Mouse (Mus musculus) thymus, postnatal 36 days (tissue): ENCODE data around the gene Gtpbp8.
A peak's percentile ranks its signal among the peaks of the same experiment; 100 is the strongest.

Experiments used
- DNase-seq, 2 experiments: peaks; one replicate each; pipeline ENCODE4 v3.0.0; 2022; ENCODE audit warnings: mixed read lengths in 2 of 2

Gene Gtpbp8

DNA sequence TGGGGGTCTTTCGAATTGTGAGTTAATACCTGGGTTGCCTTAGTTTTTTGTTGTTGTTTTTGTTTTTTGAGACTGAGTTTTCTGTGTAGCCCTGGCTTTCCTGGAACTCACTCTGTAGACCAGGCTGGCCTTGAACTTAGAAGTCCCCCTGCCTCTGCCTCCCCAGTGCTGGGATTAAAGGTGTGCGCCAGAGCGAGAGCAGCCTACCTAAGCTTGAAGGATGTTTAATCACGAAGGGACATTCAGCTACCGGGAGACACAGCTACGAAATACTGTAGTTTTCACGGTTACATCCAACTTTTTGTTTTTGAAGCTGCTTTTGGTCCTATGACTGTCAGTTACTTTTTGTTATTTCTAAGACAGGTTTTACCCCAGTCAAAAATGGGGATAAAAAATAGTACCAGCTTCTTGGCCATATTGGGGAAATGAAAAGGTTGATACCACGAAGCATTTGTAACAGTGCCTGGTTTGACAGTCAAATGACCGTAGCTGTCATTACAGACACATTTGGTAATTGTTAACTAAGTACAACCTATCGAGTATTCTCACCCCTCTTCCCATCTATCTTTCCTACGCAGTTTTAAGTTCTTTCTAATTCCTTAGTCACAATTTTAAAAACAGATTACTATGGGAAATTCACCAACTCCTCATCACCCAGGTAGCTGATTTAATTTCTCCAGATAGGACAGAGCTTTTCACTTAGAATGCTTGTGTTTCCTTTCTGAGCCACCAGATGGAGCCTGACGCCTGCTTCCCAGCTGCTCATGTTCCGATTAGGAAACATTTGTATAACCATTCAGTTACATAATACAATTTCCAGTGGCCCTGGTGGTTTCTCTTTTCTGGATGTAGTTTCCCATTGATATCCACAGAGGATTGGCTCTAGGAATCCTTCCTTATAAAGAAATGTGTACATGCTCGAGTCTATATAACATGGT lies 20.6 kb downstream of the Gtpbp8 start:
- DNase-seq, result peak; percentile 37 to 43

DNA sequence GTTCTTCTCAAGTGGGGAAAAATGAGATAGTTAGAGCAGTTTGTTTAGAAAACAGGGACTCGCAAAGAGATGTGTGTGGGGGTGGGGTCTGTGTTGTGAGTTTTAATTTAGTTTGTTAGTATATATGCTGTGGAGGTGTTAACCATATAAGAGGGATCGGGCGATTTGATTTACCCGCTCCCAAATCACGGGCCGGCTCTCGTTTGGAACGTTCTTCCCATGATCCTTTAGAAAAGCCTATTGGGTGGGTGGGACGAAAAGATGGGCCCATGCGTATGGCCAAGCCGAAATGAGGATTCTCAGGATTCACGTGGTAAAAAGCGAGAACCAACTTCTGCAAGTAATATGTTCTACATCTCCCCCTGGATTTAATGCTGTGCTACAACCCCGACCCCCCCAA lies 21.3 kb downstream of the Gtpbp8 start:
- no peak for DNase-seq

DNA sequence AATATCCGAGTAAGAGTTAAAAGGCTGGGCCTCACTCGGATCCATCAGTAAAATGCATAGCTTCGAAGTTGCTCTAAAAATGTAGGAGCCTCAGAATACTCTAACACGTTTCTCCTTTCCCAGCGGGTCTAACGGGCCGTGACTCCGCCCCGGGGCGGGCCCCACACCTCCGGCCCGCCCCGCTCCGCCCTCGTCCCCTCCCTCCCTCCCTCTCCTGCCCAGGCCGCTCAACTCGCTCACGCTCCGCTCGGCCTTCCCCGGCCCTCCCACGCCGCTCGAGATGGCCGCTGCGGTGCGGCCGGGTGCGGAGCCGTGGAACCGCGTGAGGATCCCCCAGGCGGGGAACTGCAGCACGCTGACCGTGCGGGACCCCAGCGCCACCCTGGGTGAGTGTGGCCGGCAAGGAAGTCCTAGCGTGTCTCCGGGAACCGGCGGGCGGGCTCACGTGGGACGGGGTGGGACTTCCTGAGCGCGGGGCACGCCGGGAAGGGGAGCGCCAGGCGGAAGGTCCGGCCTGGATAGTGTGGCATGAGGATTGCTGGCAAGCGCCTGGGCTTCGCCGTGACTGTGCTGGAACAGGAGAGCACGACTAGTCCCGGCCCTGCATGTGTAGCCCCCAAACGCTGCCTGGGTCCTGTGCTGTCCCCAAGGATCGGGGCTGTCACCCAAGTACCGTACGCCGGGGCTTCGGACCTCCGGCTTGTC lies 21.9 kb downstream of the Gtpbp8 start, which contains the start of gene Nepro:
Gene Nepro (plus strand): TSS at position 219 of the 705 bp plus-strand sequence.
- peak; percentile 91 to 92 for DNase-seq

DNA sequence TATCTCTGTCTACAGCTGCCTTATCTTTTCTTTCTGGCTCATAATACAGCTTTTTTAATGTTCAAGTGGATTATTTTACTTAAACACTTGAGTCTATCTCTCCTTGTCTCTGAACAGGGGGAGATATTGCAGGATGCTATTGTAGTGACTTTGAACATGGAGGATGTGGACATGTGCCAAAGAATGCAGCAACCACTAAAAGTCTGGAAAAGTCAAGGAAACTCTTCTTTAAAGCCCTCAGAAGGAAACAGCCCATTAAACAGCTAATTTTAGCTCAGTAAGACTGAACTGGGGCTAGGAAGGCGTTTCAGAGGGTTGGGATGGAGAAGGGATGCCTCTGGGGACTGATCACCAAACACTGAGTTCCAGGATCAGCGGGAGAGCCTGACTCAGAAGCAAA lies 23.5 kb downstream of the Gtpbp8 start:
- DNase-seq, result no peak

DNA sequence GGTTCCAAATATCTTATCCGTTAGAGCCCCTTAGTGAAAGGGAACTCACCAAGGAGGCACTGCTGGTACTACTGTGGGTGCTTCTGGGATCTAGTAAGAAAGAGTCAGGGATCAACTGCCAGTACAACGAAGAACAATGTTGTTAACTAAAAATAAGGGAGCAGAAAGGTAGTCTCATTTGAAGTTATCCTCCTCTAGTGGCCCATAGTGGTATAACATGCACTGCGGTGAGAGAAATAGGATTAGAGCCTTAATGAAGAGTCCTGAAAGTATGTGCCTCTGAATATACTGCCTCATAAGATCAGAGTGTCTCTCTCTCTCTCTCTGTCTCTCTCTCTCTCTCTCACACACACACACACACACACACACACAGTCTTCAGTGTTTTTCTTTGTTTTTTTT lies 25.6 kb downstream of the Gtpbp8 start:
- no peak for DNase-seq

DNA sequence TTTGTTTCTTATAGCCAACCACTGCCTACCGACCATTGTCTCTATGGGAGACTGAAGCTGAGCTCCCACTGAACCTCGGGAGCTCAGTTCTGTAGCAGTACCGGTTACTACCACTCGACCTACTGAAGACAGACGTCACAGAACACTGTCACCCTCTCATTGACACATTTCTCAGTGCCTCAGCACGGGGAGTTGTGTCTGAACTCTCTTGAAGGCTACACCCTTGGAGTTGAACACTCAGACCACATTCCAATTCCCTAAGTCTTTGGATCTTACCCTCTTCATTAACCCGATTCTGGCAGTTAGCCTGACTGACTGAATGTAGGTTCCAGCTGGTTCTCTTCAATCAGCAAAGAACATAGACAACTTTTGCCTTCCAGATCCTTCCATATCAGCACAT lies 26.8 kb downstream of the Gtpbp8 start:
- no peak for DNase-seq

DNA sequence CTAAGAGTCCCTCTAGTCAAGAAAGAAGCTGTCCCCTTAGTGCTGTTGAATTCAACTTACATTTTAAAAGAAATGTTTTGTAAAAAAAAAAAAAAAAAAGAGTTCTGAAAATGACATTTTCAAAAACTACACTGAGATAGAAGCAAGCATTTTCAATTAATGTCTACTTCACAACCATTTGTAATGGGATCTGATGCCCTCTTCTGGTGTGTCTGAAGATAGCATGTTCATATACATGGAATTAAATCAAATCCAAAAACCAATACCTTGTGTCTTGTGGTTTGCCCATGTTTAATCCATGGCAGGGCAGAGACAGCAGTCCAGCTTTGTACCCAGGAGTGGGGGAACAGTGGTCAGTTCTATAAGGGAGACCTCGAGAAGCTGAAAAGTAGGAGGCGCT lies 28.3 kb downstream of the Gtpbp8 start:
- no peak for DNase-seq

DNA sequence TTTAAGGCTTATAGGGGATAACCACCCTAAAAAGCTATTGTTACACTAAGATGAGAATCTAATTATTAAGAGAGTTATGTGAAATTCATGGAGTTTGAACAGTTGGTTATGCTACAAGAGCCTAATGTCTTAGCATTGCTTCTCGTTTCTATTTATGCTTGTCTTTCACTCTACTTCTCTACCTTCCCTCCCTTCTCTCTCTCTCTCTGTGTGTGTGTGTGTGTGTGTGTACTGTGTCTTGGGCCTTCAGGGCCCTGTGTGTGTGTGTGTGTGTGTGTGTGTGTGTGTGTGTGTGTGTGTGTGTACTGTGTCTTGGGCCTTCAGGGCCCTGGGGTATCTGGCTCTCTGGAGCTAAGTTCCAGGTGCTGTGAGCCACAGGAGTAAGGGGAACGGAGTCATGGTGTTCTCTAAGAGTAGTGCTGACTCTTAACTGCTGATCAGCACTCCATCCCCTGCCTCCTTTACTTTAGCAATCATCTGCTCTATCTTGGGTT lies 29.0 kb downstream of the Gtpbp8 start:
- DNase-seq, result no peak

DNA sequence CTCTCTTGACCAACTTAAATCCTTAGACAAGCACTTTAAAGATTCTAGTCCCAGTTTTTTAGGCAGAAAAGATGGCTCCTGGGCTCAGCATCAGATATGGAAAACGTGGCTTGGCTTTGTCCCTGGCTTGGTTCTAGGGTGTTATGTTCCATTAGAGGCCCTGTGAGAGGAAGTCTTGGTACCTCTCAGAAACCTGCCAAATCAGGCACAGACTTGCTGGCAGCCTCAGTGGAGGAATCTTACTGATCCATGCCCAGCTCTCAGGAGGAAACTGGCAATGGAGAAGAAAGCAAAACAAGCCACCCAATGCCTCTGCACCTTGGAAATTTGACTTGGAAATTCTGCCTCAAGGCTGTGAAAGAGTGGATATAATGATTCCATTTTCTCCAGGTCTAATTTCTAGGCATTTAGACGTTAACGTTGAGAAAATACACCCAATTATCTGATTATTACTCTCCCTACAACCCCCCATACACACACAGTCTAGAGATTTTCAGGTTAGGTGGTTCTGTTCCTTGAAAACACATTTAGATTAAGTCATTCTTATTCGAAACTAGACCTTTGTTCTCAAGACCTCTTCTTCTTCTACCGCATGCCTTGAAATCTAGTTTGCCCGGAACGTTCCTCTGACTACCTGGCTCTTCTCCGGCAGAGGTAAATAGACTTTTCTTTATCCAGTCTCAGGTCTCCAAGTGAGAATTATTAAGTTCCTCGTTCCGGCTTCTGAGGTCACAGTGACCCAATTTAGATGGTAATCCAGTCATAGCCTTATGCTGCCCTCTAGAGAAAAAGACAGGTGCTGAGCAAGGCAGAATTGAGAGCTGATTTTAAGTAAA lies 29.6 kb downstream of the Gtpbp8 start:
- no peak for DNase-seq

DNA sequence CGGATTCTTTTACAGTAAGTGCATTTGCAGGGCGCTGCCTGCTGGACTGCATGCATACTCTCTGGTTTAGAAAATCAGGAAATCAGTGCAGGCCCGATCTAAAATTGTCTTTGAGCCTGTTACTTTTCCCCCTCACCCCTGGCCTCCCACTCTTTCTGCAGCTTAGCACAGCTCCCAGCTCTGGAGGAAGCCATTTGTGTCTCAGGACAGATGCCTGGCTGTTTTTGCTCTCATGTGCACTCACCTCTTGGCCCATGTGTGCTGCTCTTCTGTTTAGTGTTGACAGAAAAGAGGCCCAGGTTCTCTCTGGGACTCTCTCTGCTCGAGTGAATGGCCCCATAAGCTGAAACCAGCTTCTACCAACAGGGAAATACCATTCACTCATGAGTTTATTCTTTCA lies 42.7 kb downstream of the Gtpbp8 start:
- no peak for DNase-seq

DNA sequence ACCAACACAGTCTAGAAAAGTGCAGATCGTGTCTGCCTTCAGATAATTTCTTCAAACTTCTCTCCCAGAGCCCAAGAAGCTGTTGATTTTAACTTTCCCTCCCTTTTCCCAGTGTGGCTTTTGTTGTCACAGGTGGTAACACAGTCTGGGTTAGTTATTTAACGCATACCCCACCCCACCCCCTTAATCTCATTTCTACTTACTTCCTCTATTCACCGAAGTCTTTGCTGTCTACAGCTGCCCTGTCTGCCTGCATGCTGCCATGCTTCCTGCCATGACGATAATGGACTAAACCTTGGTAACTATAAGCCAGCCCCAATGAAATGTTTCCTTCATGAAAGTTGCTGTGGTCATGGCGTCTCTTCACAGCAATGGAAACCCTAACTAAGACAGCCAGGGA lies 43.9 kb downstream of the Gtpbp8 start:
- DNase-seq, result no peak

DNA sequence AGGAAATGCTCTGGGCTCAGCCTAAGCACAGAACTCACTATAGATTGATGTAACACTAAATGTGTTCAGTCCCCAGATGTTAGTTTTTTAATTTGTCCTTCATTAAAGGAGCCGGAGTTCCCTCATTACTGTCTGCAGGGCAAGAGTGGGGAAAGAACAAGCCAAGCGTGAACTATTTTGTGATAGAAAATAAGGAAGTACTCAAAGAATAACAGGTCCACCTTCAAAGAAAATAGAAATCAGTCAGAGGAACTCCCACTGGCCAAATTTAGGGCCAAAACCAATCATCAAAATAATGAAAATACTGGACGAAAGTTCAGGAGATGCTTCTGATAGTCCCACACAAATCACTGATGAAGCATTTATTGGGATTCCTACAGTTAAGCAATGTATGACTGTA lies 45.0 kb downstream of the Gtpbp8 start:
- no peak for DNase-seq

DNA sequence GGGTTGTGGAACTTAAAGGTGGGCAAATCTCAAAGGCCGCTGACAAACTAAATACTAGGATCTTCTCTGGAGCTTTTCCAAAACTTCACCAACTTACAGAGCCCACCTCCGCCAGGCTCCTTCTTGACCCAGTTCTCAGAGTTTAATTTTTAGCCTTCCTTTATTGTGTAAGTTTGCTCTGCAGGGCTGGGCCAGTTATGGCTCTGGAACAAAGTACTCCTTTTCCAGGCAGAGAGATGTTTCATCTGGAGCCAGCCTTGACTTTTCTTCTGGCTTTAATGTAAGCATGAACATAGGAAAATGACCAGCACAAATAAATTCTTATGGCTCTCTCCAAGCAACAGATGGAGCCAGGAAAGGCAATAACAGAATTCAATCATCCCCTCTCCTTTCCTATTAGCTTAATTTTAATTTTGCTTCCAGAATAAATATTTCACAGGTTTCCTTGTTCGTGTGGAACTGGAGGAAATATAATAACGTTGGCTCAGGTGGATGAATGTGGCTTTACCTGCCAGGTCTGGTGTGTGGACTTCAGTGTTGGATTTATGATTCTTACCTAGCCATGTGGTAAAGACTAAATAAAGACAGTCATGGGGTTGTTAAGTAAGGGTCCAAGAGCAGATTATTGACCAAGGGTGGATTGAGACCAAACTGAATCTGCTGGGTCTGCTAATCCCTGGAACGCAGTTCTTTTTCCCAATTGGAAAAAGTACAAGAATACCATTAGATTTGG lies 48.5 kb downstream of the Gtpbp8 start:
- DNase-seq, result no peak

DNA sequence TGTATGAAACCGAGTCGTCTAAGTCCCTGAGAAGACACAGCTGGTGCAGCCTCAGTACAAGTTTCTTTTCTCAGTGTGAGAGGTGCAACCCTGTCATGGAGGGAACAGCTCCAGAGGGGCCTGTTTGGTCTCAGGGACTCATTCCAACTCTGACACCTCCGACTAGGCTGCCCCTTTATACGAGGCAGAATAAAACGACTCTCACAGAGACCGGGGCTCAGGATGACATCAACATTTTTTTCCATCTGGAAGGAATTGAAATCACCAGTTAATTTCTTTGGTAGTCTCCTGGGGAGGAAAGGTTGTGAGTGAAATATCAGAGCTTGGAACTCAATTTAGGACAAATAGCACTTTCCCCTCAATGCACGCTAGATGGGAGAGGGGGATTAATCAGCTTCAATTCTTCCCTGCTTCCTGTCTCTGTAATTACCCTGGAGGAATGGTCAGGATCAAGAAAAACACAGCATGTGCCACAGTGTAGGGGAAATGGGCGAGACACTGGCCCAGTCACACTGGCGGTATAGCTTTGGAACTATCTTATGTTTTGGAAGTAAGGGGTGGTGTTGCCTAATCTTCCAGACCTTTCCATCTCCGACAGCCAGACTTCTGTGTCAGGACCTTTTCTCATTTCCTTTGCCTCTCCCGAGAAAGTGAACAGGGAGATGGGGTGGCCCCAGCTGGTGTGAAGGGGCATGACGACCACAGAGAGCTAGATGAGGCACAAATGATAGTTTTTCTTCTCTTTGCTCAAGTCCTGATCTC lies 50.1 kb downstream of the Gtpbp8 start:
- no peak for DNase-seq

DNA sequence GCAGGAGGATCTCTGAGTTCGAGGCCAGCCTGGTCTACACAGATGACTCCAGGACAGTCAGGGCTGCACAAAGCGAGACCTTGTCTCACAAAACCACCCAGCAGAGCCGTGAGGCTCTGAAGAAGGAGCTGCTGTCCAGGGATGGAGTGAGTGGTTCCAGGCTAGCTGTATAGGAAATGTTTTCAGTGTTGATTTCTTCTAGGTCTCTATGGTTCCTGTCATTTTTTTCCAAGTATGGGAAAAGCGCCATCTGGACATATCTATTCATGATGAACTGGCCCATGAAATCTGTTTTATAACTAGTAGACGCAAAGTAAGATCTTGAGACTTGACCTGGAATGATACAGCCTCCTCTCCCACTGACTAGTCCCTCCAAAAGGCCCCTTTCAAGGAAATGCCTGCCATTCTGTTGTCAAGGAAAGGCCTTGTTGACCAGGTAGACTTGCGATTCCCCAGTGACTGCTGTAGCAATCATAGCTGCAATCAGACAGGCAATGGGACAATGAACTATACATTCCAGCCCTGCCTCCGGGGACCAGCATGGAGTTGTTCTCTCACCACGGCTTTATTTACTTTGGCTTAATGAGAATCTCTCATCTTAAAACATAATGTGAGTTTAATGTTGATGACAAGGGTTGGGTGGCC lies 50.8 kb downstream of the Gtpbp8 start:
- no peak for DNase-seq

DNA sequence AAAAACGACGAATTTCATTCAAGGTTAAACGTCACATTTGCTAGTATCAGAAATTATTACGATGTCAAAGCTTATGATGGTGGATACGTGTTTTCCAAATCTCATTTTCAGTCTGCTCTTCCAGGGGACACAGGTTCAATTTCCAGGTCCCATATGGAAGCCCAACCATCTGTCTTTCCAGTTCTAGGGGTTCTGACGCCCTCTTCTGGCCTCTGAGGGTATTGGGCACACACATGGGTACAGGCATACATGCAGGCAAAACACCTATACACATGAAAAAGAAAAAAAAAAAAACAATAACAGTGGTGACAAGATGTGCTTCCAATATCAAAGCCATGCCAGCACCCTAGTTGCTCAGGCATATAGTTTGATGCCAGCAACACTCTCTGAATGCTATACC lies 52.5 kb downstream of the Gtpbp8 start:
- DNase-seq, result peak in 1 of 2 experiments; percentile 7

DNA sequence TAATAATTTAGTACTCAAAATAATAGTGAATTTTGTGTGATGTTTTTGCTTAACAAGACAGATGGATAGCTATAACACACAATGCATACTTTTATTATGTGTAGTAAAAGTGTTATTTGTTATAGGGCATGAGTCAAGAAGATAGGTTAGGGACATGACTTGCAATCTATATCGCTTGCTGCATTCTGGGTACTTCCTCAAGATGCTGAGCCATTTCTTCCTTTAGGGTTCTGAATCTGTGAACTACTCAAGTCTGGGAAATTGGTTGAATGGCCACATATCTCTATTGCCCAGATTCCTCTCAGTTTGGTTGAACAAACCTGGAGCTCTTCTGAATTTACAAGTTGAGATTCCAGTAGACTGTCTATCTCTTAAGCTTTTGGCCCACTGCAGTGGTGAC lies 53.6 kb downstream of the Gtpbp8 start:
- DNase-seq, result no peak

DNA sequence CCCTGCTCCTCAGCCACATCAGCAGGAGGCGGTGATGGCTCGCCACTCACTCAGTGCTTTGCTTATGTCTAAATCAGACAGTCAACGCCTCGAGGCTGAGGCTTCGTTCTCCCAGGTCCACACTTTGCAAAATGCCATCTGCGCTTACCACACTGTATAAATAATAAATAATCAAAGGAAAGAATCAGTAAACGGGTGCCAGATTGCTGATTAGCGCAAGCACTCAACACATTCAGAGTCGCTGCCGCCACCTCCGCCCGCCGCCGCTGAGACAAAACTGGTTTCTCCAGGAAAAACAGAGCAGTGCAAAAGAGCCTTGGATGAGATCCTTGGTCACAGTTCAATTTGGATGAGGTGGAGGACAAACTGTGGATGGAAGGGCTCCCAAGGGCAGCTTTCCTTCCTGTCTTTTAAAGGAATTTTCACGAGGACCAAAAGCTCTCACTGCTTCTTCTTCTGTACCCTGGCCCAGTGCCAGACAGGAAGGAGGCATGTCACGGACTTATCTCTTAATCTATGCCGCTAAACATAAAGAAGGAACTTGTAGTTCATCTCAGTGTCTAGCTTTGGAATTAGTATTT lies 54.5 kb downstream of the Gtpbp8 start:
- DNase-seq, result peak; percentile 29 to 30

DNA sequence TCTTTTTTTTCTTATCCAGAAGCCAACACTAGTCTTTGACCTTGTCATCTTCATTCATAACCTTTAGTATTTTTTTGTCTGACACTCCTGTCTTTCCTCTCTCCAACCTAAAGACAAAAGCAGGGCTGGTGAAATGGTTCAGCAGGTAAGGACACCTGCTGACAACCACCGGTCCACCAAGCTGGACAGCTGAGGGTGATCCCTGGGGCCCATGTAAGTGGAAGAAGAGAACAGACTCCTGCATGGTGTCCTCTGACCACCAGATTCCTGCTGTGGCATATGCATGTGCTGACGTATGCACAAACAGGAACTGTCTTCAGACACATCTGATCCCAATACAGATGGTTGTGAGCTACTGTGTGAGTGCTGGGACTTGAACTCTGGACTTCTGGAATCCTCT lies 55.1 kb downstream of the Gtpbp8 start:
- DNase-seq, result no peak

DNA sequence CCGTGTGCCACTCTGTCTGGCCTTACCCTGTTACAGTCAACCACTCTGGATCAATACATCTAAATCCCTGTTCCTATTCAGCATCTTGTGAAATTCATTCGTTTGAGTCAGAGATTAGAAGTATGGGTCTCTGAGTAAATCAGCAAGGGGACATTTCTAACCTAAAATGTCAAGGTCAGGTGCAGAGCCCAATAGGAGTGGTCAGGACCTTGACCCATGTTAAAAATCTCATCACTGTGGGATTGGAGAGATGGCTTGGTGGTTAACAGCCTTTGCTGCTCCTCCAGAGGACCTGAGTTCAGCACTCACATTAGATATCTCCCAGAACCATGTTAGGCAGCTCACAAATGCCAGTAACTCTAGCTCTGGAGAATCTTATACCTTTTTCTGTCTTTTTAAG lies 55.7 kb downstream of the Gtpbp8 start:
- DNase-seq, result no peak

DNA sequence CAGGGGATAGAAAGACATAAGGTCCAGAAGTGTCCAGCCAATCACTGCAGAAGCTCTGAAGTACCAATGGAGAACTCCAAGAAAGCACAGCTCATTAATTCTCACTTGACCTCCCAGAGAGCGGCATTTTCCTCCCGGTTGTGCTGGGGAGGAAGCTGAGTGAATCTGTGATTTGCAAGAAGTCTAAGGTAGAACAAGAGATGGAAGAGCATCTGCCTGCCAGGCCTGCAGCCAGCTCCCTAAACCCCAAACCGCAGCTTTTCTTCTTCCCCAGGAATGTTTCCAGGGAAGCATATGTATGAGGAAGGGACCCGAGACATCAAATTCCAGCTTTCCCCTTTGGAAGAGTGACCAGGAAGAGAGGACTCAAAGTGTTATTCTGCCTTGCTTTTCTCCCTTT lies 57.7 kb downstream of the Gtpbp8 start:
- DNase-seq, result no peak
